Mouse (Mus musculus) Muller cell, postnatal 12 days (primary cell): ENCODE results near the gene Wdsub1.
A peak's percentile ranks its signal among the peaks of the same experiment; 100 is the strongest.
"Not testable (repeated sequence)": the region's sequence is repeated elsewhere in the genome, so short reads cannot be mapped to it uniquely, and the experiment has no call there.

Experiments used
- DNase-seq: peaks from one replicate; pipeline ENCODE4 v3.0.0-alpha.2; 2015; ENCODE audit errors: inconsistent ontology term

The Wdsub1 gene

DNA sequence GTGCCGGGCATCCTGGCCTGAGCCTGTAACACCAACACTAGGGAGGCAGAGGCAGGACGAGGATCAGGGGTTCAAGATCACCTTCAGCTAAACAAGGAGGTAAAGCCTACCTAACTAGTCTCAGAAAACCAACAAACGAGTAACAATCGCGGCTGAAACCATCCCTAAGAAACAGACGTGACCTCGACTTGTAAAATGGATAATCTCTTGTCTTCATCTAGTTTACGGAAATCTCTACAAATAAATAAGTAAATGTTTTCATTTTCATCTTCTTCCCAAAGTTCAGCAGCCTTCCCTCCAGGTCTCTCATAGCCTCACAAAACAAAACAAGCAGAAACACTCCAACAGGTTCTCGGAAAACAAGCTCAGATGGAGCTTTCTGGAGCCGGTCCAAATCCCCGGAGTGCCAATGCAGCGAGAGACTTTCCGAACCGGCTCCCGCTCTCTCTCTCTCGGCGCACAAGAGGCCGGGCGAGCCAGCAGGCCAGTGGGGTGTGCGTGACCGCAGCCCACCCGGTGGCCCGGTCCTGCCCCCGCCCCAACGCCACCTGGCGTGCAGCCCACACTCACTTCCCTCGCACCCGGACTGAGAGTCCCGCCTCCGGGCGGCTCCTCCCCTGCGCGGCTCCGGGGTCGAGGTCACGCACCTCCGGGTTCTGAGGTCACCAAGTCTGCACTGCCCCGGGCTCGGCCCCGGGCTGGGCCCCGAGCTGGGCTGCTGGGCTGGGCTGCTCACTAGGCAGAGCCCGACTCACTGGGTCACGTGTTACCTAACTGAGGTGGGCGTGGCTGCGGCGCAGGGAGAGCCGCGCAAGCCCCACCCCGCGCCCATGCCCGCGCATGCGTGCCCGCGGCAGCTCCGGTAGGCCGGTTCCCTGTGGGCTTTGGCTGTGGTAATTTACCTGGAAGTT lies at the start of gene Wdsub1:
TSS of gene Wdsub1 (minus strand) at position 761 of the 911 bp plus-strand sequence.
- peak; percentile 94 for DNase-seq

DNA sequence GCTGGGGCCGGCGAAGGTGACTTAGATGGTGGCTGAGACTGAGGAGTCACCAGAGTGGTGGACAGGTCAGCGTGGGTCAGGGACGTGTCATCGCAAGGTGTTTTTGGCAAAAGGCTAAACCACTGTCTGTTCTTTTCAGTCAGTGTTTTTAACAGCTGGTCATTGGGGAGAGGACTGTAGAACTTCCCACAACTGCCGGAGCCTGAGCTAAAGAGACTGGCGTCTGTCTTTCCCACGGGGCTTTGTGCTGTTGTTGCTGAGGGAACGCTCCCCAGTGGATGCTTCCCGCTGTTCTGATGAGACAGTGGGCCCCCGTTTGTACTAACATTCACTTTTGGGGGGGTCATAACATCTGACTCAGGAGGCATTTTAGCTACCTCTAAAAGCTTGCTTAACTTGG lies 31.2 kb upstream of the Wdsub1 start:
- DNase-seq = no peak

DNA sequence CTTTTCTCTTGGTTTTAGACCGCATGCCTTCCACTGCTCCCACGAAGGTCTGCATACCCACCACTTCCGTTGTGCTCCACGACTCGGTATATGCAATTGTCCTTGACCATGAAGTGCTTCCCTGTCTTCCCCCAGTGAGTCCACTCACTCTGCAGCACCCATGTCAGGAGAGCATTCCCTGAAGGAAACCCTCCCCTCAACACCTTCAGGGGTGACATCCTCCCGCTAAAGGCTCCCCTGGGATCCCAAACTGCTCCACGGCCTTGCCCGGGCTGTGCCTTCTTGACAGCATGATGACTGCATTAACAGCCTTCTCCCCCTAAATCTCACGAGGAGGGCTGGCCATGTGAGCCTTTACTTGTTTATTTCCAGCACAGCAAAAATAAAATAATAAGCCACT lies 25.7 kb upstream of the Wdsub1 start:
- no peak for DNase-seq

DNA sequence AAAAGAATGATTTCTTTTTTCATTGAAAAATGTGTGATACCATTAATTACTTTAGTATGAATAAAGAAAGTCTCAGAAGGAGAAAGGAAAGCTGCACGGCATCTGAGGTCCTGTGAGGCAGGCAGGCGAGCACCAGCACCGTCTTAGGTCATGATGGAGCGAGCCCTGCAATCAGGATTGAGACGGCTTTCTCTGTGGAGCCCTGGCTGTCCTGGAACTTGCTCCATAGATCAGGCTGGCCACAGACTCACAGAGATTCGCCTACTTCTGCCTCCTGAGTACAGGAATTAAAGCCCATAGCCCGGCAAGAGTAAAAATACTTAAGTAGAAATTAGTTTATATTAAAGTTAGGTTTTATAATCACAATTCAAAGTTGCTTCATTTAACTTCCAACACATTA lies 21.6 kb upstream of the Wdsub1 start:
- no peak for DNase-seq

DNA sequence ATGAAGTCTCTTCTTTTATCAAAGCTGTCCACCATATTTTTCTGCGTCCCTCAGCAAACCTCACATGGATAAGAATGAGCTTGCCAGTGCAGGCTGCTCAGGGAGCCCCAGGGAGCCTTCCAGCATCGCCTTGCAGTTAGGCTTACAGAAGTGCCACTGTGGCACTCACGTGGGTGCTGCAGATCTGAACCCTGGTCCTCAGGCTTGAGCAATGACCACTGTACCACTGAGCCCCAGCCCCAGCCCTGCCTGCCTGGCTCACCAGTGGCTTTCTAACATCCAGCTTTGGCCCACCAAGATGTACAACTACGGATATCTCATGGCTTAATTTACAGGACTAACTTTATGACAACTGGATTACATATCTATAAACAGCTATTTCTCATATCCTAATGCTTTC lies 16.3 kb upstream of the Wdsub1 start:
- no peak for DNase-seq

DNA sequence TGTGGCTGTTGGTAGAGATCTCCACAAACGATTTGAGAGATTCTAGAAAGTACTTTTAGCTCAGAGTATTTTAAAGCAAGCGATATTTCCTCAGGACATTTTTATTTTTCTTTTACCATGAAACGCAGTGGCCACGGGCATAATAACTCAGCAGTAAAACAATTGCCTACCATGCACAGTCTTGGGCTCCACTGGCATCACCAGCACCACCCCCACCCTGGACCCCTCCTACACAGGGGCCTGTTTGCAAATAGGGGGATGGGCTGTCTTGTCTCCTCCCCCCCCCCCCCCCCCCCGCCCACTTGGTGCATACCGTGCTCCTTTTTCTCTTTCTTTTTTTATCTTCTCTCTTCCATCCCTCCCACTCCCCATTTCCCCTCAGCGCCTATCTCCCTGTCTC lies 15.7 kb upstream of the Wdsub1 start:
- DNase-seq = no peak

DNA sequence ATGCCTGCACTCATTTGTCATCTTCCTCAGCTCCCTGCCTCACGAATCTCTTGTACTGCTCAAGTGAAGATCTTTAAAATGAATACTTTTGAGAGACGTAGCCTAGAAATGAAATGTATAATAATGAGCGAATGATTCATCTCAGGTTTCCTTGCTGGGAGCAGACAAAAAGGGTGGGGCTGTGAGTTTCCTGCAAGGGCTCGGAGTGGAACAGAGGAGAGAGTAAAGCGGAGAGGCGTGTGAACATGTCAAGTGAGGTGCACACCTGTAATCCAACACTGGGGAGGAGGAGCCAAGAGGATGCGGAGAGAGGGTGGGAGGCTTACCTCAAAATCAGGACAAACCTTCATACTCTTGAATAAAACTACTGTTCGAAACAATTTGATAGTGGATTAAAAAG lies 14.4 kb upstream of the Wdsub1 start:
- DNase-seq = no peak

DNA sequence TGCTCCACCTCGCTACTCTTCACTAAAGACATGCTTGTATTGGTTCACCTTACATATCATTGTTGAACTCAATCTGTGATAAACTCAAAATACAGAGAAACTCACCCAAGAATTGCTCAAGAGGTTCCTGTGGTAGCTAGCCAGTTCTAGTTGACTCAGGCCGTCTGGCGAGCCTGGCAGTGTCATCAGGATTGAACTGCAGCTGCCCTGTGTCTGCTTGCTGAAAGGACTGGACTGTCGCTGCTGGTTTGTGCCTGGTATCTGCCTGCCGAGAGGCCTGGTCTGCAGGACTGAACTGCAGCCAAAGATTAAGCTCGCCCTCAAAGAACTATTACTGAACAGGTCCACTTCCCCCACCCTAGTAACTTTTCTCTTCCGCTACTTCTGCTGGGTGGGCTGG lies 14.0 kb upstream of the Wdsub1 start:
- DNase-seq = no peak

DNA sequence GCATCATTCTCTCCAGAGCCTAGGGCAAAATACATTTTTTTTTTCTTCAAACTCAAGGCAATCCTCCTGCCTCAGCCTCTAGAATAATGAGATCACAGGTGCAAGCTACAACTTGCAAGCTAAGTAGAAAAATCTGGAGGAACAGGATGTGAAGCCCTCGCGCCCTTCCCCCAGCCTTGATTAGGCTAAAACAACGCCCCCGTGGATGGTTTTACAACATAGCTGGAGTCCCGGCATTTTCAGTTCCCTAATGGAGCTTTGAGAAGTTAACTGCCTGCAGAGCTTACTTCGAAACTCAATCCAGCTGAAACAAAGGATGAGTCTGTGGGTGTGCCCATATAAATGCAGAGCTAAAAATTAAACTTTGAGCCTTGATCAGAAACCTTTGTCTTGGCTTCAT lies 7.3 kb upstream of the Wdsub1 start:
- DNase-seq = no peak

DNA sequence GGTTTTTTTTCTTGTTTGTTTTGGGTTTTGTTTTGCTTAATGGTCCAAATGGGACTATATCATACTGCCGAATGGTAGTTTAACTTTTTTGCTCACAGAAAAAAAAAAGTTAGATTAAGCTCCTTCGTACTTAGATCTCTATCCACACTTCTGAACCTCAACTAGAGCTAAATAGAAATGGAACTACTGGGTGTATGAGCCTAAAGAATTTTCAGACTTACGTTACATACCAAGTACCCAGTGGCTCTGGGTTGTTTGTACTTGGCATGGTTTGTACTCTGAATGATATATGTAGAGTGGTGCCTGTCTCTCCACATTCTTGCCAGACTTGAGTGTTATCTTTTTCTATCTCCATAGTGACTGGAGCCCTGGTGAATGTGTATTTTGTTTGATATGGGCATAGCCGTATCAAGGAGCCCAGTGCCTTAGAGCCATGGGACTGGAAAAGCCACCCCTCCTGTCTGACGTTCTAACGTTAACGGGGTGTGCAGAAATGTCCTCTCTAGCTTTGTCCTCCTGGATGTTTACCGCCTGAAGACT lies 421 bp upstream of the Wdsub1 start:
- no peak for DNase-seq

DNA sequence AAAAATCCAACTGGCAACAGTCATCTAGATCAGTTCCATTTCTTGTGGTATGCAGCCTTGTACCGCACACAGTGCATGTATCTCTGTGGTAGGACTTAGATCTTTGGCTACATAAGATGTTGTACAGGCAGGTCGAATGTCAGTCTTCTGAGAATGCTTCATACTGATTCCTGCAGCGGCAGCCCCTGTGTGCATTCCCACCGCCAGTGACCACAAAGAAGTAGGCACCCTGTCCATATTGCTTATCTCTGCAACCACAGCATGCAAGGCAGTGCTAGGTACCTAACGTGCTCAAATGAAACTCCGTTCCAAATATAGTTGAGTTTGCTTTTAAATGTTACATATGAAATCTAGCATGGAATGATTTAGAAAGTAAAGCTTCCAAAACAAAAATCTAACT lies 987 bp downstream of the Wdsub1 start:
- DNase-seq = no peak

DNA sequence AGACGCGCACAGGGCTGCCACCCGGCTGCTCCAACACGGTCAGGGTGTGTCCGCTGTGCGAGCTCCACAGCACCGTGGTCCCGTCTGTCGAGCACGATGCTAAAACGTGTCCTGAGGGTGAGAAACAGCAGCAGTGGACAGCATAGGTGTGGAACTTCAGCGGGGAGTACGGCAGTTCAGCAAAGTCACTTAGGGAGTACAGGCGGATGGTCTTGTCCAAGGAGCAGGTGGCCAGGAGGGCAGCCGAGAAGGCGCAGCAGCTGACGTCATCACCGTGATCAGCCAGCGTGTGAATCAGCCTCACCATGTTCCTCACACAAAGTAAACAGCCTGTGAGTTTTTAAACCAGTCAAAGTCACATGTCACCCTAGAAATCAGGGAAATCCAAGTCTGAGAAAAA lies 4.2 kb downstream of the Wdsub1 start:
- no peak for DNase-seq

DNA sequence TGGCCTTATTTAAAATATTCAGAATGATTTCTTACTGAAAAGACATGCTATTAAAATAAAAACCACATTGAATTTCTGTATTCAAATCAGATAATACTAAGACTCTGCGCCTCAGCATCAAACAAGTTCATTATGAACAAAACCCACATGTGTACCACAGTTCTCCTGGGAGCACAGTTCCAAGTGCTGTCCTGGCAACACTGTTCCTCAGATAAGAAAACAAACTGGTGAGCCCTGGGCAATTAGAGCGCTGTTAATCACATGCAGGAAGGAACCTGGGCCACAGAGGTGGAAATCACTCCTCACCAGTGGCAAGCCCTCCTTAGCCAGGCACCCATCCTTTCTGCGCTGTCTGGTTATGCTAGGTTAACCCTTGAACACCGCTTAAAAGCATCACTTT lies 5.1 kb downstream of the Wdsub1 start:
- no peak for DNase-seq

DNA sequence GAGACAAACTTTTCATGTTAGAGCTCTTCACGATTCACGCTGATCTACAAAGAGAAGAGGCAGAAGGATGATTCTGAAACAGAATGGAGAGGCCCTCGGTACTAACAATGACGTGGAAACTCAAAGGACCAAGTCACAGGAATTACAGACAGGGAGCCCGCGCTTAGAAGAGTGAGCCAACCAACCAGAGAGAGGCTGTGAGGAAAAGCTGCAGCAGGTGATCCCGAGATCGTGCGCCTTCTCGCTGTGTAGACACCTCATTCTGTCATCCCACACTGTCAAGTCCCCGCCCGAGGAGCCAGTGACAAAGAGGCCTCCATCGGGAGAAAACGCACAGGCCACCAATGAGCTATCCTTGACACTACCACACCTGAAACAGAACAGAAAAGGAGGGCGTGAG lies 5.9 kb downstream of the Wdsub1 start:
- DNase-seq = no peak

DNA sequence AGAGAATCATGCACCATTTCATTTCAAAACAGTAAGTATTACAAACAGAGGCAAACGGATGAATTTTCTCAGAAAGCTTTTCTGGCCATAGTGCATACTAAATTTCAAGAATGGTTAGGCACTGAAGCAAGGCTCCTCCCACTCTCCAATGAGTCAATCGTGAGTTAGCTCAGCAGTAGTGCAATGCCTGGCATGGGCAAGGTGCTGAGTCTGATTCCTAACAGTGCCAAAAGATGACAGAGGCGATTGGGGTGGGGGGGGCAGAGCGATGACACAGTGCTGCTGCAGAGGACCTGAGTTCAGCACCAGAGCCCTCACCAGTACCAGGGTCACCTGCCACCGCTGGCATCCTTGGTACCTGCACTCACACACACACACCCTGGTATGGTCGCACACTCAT lies 11.9 kb downstream of the Wdsub1 start:
- DNase-seq = peak; percentile 73

DNA sequence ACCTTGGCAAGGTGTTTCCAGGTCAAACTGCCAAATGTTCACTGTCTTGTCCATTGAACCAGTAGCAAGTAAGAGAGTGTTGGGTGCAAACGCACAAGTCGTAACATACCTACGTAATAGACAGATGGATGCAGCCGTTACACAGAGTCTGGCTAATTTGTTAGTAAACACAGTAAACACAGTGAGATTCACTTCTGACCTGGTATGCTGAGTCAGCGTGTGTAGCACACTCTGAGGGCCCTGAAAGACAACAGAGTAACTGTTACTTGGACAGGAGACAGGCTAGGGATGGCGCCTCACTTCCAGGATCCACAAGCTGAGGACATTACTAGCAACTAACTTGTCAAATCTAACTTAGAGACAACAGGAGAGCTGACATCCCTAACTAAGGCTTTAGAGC lies 19.8 kb downstream of the Wdsub1 start:
- no peak for DNase-seq

DNA sequence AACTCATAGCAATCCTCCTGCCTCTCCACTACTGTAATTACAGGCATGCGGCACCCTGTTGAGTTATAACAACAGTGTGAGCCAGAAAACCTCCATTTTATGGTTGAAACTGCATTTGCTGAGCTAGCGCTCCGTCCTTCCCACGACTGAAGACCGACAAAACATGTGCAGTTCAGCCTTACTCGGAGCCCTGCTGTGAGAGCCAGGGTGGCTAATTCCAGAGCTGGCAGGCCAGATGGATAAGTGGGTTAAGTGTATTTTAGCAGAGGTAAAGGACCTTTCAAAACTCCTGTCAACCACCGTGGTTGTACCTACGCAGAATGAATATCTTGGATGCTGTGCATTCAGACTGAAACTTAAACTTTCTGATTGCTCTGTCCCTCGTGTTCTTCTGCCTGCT lies 28.0 kb downstream of the Wdsub1 start:
- no peak for DNase-seq

DNA sequence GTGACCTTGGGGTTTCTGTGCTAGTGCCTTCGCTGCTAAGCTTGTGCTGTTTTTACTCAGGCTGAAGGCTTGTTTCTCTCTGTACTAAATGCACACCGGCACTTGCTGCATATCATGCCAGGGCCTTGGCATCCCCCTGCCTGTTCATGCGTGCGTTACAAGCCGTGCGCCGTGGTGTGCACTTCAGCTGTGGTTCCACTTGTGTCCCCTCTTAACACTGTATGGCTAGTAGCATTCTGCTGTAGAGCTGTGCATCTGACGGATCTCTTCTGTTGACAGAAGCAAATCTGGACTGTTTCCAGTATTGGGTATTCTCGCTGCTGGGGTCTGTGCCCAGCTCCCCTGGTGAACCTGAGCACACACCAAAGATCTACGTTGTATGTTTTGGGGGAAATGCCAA lies 28.8 kb downstream of the Wdsub1 start:
- no peak for DNase-seq

DNA sequence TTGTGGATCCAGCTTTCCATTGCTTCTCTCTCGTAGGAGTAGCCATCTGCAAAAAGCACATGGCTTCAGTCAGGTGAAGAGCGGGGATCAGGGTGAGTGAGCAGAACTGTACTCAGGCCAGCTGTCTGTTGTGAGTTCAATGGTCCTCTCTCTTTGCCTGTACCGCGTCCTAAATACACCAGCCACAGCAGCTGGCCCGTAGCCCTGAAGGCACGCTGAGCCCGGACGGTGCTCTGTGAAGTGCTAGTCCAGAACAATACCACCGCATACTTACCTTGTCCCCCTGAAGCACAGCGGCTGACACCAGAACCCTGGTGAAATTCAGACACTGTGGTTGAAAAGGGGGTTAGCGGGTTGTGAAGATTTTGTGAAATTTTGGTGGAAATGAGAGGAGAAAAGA lies 29.5 kb downstream of the Wdsub1 start:
- no peak for DNase-seq

DNA sequence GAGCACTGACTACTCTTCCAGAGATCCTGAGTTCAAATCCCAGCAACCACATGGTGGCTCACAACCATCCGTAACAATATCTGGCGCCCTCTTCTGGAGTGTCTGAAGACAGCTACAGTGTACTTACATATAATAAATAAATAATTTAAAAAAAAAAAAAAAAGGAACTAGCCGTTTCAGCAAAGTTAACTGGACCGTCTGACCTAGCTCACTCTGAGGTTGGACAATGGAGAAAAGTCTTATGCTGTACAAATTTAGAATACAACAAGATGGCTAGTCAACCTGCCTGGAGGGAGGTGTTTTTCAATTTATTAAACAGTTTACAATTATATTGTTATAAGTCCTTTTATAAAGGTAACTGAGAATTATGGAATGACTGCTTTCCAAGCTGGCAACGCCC lies 30.5 kb downstream of the Wdsub1 start:
- not testable (repeated sequence) for DNase-seq

DNA sequence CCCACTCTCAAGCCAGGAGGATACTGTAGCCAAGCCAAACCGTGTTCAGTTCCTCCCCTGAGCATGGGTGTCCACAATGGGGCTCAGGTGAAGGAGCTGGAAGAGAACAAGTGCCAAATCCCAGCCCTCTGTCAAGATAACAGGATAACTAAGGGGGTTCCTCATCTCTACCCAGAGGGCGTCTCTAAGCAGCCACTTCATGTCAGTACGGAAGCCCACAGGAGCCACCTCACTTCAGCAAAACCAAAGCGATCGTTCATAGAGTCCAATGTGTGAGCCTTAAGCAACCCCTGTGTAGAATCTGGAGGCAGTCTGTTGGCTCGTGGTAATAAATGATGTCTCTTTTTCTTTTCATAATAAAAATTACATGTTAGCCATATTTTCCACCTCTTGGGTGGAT lies 38.5 kb downstream of the Wdsub1 start:
- DNase-seq = no peak

DNA sequence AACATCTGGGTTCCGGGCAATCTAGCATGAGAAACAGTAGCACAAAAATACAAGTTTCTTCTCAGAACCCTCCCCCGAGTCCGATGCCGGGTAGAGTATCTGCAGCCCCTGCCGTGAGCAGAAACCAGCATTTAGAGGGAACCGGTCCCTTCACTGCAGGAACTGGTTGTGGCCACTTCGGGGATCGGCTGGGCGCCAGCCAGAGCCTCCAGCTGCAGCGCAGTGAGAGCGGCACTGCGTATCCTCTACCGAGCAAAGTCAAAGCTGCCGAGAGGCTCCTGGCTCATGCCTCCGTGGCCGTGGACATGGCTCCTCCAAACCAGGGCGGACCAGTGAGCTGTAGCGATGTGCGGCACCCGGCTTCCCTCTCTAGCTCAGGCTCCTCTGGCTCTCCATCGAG lies 39.2 kb downstream of the Wdsub1 start:
- no peak for DNase-seq

DNA sequence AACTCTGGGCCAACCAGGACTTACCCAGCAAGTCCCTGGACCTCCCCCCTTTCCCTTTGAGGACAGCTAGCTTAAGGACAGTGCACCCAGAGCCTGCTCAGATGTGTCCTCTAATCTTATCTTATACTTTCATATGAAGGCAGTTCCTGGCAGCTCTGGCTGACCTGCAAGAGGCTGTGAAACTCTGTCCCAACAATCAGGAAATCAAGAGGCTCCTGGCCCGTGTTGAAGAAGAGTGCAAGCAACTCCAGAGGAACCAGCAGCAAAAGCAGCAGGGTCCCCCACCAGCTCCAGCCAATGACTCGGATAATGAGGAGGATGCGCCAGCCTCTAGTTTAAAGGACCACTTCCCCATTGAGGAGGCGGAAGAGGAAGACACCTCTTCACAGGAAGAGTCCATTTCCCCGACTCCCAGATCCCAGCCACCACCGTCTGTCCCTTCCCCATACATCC lies 39.8 kb downstream of the Wdsub1 start:
- no peak for DNase-seq

DNA sequence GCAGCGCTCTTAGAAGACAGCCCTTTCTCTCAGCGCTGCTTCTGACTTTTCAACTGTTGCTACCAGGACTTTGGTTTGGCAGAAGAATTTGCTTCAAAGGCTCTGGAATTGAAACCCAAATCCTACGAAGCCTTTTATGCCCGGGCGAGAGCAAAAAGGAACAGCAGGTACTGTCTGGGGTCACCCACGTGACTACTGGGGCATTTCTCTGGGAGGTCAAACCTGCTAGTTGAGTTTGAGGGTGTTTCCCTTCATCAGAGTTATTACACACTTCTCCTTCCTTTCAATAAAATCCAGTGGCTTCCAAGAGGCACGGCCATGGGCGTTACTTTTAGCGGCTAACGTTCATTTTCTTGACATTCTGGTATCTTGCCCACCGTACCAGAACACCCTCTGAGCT lies 40.4 kb downstream of the Wdsub1 start:
- DNase-seq = no peak
